Mouse (Mus musculus) regulatory T cell (primary cell): ENCODE results near the gene Fam177a.
"Not testable (repeated sequence)": the region's sequence is repeated elsewhere in the genome, so short reads cannot be mapped to it uniquely, and the experiment has no call there.

ENCODE experiments used
- in situ Hi-C: fragments of 300-600 bp; cut with MboI, MseI; formaldehyde crosslinking; loops from one replicate; pipeline ENCODE4 v1.15.1; 2025; ENCODE audit warnings: high pct_unique_total_duplicates

Gene Fam177a

DNA sequence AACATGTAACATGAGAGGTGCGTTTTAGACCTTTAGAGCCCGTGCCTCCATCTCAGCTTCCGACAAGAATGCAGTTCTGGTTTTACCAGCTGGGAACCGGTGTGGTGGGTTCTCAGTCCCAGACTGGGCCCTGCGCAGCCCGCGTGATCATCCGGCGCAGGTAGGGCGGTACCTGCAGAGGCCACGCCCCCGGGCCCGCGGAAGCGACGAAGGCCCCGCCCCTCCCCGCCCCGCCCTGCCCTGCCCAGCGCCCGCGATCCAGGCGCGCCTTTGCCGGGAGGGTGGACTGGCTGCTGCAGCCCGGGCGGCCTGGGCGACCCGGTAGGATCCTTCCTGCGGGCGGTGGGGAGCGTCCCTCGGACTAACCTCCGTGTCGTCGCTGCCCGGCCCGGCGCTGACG is at the start of gene Fam177a:
TSS of gene Fam177a (plus strand) at position 228 of the 400 bp plus-strand sequence.
- in situ Hi-C loops = not testable (repeated sequence)

DNA sequence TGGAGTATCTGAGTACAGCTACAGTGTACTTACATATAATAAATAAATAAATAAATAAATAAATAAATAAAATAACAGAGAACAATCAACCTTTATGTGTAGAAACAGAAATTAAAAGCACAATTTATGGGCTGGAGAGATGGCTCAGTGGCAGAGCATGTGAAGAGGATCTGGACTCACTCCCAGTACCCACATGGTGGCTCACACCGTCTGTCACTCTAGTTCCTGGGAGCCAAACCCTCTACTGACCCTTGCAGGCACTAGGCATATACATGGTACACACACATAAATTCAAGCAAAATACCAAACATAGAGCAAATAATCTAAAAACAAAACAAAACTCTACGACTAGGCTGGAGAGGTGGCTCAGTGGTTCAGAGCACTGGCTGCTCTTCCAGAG is 49.0 kb upstream of the Fam177a start:
- in situ Hi-C loops = loop anchor here (5.0 to 10.0 kb wide), 2 partner anchors 93 to 150 kb away; no protein-coding TSS in a partner anchor

DNA sequence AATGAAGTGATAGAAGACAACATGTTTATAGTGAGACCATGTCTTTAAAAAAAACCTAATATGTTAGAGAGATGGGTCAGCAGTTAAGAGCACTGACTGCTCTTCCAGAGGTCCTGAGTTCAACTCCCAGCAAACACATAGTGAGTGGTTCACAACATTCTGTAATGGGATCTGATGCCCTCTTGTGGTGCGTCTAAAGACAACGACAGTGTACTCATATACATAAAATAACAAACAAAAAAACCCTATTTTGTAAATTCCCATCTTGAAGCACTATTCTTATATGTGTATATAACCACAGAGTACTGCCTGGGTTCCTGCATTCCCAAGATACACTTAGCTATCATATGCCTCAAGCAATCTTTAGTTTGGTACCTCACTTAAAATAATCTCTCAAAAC is 45.6 kb upstream of the Fam177a start:
- in situ Hi-C loops = loop anchor here (5.0 to 10.0 kb wide), 2 partner anchors 96 to 146 kb away; no protein-coding TSS in a partner anchor

DNA sequence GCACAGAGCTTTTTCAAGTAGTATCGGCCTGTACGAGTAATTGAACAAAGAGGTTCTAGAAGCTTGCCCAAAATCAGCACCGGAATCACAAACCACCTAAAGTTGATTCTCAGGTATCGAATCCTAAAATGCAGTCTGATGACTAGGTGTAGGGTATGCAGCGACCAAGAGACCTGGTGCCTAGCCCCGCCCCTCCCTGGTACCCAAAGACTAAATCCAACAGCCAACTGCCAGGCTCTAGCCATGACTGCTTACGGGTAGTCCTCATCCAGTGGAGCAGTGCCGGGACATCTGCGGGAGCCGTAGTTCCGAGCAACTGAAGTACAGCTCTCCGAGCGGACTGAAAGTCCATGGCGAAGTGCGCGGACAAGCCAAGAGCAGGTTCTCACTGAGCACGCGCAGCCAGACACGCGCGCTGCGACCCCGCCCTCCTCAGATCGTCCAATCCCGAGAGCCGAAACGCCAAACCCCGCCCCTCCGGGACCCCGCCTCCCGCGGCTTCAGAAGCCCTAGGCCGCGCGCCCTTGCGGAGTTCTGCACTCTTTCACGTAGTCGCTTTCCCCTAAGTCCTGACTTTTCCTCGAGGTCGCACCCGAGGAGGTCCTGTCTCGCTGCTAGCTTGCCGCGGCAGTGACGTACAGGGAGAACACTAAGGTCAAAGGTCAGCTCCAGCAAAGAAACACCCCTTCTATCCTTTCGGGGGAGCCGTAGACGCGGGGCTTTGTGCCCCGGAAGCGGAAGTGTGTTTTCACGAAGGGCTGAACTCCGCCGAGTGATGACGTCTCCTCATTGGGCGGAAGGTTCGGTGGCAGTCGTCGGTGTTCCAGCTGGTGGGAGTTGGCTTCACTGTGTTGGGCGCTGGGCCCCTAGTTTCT is 44.3 kb upstream of the Fam177a start, which contains the start of the genes 2700097O09Rik and Srp54a:
TSS of gene 2700097O09Rik (minus strand) at position 385 of the 875 bp plus-strand sequence.
TSS of gene Srp54a (plus strand) at position 537 of the 875 bp plus-strand sequence.
- in situ Hi-C loops = loop anchor here (5.0 to 10.0 kb wide), 2 partner anchors 98 to 145 kb away; no protein-coding TSS in a partner anchor

- in situ Hi-C loops = not testable (repeated sequence)
Observed at GRCm38 (mm10) chr12:55080601-55080942, 43.7 kb upstream of the Fam177a start.

DNA sequence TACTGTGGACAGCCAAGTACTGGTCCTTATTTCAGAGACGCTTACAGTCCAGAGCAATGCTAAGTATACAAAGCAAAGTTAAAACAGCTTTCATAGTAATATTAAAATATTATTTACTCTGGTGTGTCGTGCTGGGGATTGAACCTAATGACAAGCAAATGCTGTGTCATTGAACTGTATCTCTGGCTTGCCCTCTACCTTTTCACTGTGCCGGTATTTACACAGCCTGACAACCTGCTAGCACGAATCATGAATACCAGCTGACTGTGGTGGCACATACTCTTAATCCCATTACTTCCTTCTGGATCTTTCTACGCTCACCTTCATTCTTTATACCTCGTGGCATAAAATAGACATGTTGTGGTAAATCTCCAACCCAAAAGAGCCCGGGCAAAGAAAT is 32.1 kb upstream of the Fam177a start:
- in situ Hi-C loops = not testable (repeated sequence)

DNA sequence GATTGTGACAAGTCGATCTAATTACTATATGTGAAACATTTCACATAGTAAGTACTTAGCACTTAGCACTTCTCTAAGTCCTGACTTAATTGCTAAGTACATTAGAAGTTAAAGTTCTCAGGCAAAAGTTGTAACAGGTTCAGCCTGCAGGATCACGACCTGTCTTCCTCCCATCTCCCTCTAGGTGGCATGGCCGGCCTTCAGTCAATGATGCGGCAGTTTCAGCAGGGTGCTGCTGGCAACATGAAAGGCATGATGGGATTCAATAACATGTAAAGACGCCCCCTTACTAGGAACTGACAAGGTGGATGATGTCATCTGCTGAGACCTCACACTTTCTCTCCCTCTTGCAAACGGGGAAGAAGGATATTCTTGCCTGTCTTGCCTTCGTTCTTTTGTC is 11.7 kb upstream of the Fam177a start:
- in situ Hi-C loops = not testable (repeated sequence)

DNA sequence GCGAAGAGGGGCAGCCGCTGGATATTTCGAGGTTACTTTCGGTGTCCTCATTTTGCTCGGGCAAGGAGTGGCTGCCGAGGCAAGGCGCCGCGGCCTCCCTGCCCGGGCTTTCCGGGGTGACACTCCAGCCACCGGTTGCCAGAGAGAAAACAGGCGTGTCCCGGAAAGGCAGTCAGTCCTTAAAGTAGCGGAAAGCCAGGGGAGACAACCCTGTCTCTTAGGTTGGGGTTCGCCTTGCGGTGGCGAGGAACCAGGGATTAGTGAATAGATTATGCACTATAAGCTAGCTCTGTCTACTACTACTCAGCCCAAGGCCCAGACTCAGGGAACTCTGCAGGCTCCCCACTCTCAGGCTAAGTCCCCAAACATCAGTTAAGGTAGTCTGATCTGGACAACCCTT is 462 bp downstream of the Fam177a start:
- in situ Hi-C loops = not testable (repeated sequence)

- in situ Hi-C loops = loop anchor here (5.0 kb wide), 1 partner anchor 142 kb away; no protein-coding TSS in a partner anchor
Observed at GRCm38 (mm10) chr12:55135540-55135939, 11.3 kb downstream of the Fam177a start.

DNA sequence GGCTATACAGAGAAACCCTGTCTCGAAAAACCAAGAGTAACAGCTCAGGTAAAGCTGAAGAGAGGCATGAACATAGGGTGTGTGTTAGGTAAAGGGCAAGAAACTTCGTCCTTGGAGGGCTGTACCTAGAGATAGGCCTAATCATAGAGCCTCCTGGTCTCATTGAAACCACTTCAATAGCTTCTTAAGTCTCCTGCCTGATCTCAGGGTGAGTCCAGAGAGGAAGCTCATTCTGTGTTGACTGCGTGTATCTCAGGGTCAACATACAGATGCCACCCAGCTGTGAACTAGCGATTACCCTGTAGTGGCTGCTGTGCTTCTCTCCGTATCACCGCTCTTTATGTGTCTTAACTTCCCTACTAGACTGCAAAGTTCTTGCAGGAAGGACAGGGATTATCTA is 13.6 kb downstream of the Fam177a start:
- in situ Hi-C loops = loop anchor here (5.0 kb wide), 1 partner anchor 139 kb away; no protein-coding TSS in a partner anchor

DNA sequence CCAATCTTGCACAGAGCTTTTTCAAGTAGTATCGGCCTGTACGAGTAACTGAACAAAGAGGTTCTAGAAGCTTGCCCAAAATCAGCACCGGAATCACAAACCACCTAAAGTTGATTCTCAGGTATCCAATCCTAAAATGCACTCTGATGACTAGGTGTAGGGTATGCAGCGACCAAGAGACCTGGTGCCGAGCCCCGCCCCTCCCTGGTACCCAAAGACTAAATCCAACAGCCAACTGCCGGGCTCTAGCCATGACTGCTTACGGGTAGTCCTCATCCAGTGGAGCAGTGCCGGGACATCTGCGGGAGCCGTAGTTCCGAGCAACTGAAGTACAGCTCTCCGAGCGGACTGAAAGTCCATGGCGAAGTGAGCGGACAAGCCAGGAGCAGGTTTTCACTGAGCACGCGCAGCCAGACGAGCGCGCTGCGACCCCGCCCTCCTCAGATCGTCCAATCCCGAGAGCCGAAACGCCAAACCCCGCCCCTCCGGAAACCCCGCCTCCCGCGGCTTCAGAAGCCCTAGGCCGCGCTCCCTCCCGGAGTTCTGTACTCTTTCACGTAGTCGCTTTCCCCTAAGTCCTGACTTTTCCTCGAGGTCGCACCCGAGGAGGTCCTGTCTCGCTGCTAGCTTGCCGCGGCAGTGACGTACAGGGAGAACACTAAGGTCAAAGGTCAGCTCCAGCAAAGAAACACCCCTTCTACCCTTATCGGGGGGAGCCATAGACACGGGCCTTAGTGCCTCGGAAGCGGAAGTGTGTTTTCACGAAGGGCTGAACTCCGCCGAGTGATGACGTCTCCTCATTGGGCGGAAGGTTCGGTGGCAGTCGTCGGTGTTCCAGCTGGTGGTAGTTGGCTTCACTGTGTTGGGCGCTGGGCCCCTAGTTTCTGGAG is 30.5 kb downstream of the Fam177a start, which contains the start of gene Srp54b:
TSS of gene Srp54b (plus strand) at position 546 of the 890 bp plus-strand sequence.
- in situ Hi-C loops = loop anchor here (5.0 kb wide), 1 partner anchor 77 kb away; the partner anchor contains the start of gene Srp54c

DNA sequence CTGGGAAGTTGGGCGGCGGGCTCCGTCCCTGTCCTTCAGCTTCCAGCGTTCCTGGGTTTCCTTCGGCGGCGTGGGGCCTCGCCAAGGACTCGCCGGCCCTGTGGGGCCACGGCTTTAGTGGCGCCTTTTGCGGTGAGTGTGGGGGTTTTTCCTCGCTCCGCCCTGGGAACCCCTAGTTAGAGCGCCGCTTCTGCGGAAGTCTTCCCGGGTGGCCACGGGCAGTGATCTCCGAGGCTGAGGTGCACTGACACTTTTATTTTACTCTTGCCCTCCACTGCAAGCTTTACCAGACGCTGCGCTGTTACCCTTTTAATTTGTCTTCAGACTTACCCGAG is 31.1 kb downstream of the Fam177a start:
- in situ Hi-C loops = loop anchor here (5.0 kb wide), 1 partner anchor 77 kb away; the partner anchor contains the start of gene Srp54c

DNA sequence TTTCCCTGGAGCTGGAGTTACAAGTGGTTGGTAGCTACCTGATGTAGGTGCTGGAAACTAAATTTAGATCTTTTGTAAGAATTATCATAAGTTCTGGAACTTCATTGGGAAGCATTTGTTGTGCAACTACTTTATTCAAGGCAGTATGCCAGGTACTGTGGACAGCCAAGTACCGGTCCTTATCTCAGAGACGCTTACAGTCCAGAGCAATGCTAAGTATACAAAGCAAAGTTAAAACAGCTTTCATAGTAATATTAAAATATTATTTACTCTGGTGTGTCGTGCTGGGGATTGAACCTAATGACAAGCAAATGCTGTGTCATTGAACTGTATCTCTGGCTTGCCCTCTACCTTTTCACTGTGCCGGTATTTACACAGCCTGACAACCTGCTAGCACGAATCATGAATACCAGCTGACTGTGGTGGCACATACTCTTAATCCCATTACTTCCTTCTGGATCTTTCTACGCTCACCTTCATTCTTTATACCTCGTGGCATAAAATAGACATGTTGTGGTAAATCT is 42.8 kb downstream of the Fam177a start:
- in situ Hi-C loops = not testable (repeated sequence)

DNA sequence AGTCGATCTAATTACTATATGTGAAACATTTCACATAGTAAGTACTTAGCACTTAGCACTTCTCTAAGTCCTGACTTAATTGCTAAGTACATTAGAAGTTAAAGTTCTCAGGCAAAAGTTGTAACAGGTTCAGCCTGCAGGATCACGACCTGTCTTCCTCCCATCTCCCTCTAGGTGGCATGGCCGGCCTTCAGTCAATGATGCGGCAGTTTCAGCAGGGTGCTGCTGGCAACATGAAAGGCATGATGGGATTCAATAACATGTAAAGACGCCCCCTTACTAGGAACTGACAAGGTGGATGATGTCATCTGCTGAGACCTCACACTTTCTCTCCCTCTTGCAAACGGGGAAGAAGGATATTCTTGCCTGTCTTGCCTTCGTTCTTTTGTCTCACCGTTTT is 63.4 kb downstream of the Fam177a start:
- in situ Hi-C loops = not testable (repeated sequence)

DNA sequence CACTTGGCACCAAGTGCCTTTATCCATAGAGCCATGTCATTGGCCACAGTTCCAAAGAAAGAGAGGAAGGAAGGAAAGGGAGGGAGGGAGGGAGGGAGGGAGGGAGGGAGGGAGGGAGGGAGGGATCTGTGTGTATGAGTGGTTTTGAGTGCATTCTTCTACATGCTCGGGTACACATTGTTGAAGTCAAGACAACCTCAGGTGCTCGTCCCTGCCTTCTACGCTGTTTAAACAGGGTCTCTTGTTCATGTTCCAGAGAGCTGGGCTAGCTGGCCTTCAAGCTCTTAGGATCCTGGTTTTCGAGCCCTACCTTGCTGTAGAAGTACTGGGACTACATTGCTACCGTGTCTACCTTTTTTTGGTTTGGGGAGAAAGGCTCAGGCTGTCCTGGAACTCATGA is 64.9 kb downstream of the Fam177a start:
- in situ Hi-C loops = not testable (repeated sequence)
